ENCODE assay signal across 7 mouse cellular contexts in the genomic region with DNA sequence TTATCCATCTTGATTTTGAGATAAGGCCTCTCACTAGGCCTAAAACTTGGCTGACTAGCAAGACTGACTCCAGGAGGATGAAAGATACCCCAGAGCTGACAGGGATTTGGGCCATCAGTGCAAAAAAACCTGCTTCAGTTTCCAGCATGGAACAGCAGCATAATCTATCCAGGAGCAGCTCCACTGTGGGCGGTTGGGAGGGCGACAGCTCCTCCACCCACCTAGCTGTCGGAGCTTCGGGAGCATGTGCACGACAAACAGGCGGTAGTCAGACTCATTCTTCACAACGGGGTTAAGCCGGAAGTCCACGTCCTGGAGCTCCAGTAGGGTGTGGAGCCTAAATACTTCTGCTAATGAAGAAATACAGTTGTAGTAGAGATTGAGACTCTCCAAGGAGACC.
"Had no signal": no experiment of that assay in that cellular context is flagged by ENCODE, and none has a peak within 500 bp of the region (broad histone marks: within the 10 kb centered on the region; RNA-seq: fewer than 3 reads in every experiment).

No protein-coding gene starts in this region.

- DNase-seq: liver, postnatal 0 days; lung, adult 2 months; lung, postnatal 14 days; lung, postnatal 36 days; thymus, adult 2 months; thymus, postnatal 25 days; thymus, postnatal 4 days had no signal
